Mouse (Mus musculus) left cerebral cortex, postnatal 14 days (tissue): ENCODE measurements at regions not wholly inside any gene's neighbourhood (a gene's known extent, or its start where the extent isn't known, plus 50 kb on each side); places are given as distances from the start of the nearest gene placed in this dataset.

Experiments
- DNase-seq, 2 experiments: peaks; one replicate each; pipeline ENCODE4 v3.0.0; 2021 to 2022; ENCODE audit warnings: low spot score in 2 of 2, mixed read lengths in 1 of 2
- intact Hi-C: fragments of 180-260 bp; cut with DNase I; formaldehyde crosslinking; loops from one replicate; pipeline ENCODE4 v1.15.1; 2025

DNA sequence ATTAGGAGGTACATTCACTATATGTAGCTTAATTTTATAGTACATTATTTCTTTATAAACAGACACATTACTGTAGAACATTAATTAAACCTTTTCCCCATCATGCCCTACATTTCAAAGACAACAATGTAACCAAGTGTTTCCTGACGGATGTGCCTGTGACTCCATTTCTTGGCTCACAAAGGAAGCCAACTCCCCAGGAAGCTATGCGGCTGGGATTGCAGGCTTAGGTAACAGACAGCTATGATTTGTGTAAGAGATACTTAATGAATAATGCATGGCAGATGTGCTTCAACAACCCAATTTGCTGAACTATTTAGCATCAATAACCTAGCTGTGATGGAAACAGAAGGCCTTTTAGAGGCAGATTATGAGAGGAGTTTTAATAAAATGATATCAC lies 430.1 kb downstream of the Rps29 start:
- no peak for DNase-seq
- intact Hi-C loops: no loop called here

DNA sequence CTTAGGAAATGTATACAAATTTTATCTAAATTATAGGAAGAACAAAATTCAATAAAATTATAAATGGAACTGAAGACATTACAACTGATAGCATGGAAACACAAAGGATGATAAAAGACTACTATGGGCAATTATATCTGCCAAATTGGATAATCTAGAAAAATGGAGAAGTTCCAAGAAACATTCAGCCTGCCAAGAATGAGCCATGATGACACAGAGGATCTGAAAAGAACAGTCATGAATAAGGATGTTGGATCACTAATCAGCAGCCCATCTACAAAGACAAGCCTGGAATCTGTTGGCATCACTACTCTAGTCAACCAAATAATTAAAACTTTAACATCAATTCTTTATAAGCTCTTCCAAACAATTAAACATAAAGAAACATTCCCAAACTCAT lies 440.0 kb downstream of the Rps29 start:
- DNase-seq: no peak
- intact Hi-C loops: no loop called here

- DNase-seq: peak in 1 of 2 experiments; percentile 1
- intact Hi-C loops: no loop called here
Measured at GRCm38 (mm10) chr12:68694275-68695267, 464.4 kb downstream of the Rps29 start.

DNA sequence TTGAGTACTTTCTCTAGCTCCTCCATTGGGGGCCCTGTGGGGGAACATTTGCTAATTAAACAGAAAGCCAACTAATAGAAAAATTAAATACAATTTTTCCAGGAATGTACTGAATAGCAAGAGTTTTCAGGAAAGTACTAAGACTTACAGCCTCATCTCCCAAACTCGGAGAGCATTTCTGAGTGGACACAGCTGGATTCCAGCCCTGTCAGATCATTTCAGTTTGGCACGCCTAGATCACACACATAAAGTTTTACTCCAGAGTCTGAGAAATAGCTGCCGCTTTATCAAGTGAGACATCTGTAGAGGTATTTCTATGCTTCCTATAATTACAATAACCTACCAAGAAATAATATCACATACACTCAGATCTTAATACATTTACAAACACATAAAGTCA lies 470.7 kb downstream of the Rps29 start:
- no peak for DNase-seq
- intact Hi-C loops: no loop called here

DNA sequence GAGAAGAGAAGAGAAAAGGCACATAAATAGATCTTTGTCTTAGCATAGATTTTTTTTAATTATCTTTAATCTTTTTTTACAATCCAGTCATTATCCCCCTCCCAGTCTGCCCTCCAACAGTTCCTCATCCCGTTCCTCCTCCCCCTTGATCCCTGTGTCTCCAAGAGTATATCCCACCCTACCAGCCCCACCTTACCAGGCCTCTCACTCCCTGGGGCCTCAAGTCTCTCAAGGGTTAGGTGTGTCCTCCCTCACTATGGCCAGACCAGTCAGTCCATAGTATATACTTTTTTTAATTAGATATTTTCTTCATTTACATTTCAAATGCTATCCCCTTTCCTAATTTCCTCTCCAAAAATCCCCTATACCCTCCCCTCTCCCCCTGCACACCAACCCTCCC lies 475.1 kb downstream of the Rps29 start:
- no peak for DNase-seq
- intact Hi-C loops: no loop called here

- intact Hi-C loops: no loop called here
- DNase-seq: no peak
Measured at GRCm38 (mm10) chr12:68683176-68683575, 475.8 kb downstream of the Rps29 start.

DNA sequence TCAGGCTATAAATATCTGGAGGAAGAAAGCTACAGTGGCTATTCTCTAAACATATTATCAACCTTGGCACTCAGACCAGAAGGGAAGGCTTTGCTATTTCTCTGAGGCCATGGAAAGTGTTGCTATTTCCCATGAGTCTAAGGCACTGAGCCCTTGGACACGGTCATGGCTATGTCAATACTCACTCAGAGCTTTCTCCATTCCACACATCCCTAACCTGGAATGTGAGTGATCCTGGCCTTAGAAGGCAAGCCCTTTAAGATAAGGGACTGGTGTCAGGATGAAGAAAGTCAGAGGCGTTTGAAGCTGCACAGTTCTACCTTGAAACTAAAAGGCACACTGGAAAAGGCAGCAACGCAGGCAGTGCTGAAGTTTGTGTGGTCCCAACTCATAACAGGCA lies 478.3 kb downstream of the Rps29 start:
- DNase-seq: no peak
- intact Hi-C loops: no loop called here

DNA sequence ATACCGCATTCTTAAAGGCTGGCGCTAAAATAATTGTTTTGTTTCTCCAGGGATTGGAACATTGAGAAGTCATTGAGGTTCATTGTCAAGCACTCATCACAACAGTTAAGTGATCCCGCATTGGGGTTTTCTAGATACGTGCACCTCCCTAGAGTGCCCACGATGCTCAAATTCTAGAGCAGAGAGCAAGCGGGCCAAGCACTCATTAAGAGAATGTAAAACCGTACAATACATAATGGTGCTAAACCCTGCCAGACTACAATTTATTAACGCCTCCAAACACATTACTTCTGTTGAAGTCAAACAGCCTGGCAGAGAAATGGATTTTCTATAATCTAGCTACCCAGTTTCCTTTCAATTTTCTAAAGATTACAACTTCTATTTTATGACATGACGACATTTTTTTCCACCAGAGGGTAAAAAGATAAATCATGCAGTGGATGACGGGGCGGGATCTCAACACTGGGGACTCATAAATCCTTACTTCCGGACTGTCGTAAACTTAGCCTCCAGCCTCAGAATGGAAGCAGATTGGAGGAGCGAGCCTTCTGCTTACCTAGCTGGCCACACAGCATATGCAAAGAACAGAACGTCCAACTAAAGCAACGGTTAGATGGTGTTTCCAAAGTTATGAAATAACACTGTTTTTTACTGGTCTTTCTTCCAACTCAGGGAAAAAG lies 482.8 kb downstream of the Rps29 start:
- no peak for DNase-seq
- intact Hi-C loops: no loop called here

- DNase-seq: no peak
- intact Hi-C loops: no loop called here
Measured at GRCm38 (mm10) chr12:68672011-68672410, 487.0 kb downstream of the Rps29 start.

GRCm38 (mm10) chr12:68645901-68646585 lies 512.9 kb downstream of the Rps29 start:
- intact Hi-C loops: no loop called here
- DNase-seq: no peak

- intact Hi-C loops: no loop called here
- peak; percentile 3 to 14 for DNase-seq
Measured at GRCm38 (mm10) chr12:68643671-68644070, 515.3 kb downstream of the Rps29 start.

DNA sequence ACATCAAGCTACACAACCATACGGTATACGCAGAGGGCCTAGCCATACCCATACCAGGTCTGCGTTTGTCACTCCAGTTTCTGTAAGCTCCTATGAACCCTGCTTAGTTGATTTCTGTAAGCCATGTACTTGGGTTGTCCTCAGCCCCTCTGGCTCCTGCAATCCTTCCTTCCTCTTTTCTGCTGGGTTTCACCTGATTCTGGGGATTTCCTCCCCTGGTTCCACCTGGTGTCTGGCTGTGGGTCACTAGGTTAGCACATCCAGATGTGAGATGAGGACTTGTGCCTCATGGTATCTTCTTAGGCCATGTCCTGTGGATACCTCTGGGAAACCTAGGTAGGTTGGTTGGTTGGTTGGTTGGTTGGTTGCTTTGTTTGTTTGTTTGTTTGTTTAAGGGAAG lies 526.5 kb downstream of the Rps29 start:
- intact Hi-C loops: no loop called here
- DNase-seq: no peak

- DNase-seq: no peak
- intact Hi-C loops: no loop called here
Measured at GRCm38 (mm10) chr12:68618337-68618736, 540.6 kb downstream of the Rps29 start.

DNA sequence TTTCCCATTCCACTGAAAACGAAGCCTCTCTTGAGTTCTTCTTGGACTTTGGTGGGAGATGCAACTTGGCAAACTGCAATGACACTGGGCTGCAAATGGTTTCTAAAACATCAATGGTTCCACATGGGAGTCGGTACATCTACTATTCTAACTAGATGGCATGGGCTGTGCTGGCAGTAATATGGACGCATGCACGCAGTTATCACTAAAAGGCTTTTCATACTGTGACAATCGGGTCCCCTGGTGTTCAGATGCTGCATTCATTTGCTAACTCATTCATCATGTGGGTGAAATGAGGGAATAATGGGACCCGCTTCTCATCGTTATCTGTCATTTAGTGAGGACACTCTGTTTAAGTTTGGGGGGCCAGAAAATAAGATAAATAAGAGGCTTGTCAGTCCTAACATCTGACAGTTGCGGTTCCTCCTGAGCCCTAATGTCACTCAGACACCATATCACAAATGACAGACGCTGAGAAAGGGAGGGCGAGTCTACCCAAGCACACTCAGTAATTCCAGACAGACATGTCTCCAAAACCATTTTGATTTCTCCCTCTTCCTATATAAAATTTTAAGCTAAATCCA lies 553.5 kb downstream of the Rps29 start:
- no peak for DNase-seq
- intact Hi-C loops: no loop called here

DNA sequence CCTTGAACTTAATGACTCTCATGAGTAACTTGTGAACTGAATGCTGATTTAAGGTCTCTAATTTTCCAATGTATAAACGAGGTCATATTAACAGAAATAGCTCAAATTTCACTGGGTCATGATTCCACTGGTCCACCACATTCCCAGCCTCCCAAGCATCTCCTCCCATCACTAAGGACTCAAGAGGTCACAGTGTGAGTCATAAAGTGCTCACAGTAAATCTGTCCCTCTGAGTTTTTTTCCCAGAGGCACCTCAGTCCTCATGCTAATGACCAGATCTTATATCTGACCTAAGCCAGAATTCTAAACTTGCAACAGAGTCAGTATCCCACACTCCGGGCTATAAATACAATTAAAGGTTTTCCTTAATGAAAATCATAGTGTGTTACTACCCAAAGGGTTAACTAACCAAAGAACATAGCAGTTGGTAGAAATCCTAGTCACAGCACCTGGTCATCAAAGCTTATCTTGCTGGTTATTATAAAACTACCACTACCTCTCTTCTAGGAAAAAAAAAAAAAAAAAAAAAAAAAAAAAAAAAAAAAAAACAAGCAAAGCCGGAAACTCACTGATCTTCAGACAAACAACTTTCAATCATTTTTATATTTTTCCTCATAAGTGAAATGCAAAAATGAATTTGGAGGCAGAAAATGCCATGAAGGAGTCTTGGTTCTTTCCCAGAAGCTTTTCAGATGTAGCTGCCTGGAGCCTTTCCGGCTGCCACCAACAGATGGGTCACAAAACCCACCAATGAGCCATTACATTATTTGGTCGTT lies 554.3 kb downstream of the Rps29 start:
- intact Hi-C loops: no loop called here
- DNase-seq: no peak

DNA sequence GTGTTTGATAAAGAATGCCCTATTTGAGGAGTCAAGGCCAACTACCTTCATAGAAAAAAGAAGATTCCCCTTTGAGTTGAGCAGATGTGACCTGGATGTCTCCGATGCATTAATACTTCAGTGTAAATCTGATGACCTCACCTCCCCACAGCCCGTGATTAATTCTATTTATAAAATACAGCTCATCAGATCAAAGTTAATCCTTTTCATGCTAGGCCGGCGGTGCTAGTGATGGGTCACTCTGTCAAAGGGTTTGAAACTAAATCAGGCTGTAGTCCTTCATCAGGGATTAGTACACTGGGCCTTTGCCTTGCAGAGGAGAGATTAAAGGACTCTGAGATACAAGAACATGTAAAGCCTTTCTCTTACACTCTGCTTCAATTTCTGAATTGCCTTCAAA lies 556.3 kb downstream of the Rps29 start:
- intact Hi-C loops: no loop called here
- DNase-seq: no peak

GRCm38 (mm10) chr12:68601366-68601765 lies 557.6 kb downstream of the Rps29 start:
- no peak for DNase-seq
- intact Hi-C loops: no loop called here

DNA sequence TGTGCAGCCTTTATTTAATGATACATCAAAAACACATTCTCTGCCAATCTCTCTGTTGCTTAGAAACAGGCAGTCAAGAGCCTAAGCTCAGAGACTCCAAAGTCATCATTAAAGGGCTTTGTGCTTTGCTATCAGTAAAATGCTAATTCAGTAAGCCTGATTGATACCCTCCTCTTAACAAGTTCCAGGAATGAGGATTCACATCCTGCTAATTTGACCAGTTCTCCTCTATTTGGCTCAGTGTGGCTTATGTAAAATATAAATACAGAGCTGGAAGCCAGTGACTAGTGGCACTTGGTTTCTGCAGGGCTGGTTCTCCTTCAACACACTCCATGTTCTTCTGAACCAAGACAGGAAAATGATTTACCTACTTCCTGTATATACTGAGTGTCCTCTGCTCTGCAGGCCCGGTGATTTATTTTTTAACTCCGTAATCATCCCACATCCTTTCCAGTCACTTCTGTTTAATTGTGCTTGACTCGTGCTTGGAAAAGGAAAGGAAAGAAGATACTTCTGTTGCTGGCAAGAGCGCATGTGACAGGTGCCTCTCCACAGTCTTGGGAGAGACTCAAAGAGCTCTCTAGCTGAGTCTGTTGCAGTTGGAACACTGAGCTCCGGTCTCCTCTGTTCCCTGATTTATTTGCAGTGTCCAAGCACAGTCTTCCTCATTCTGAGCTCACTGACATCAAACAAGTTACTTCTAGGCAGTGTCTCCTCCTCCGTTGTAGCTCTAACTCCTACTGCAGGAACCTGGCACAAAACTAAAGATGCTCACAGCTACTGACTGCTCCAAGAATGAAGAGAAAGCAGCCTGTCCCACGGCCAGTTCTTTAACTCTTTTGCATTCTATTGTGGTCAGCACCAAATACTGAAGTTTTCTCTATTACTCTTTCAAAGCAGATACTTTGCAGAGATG lies 559.0 kb downstream of the Rps29 start:
- intact Hi-C loops: no loop called here
- peak in 1 of 2 experiments; percentile 7 for DNase-seq
